Mouse (Mus musculus): Measurements from ENCODE around the gene Fam43b. TPM values are rescaled to one million over a fixed set of nuclear protein-coding genes. Genes with fewer than 3 reads are reported as not detected.

The Fam43b gene
- polyA plus RNA-seq, 1 experiment from 2014 or later: 0.40 TPM

DNA sequence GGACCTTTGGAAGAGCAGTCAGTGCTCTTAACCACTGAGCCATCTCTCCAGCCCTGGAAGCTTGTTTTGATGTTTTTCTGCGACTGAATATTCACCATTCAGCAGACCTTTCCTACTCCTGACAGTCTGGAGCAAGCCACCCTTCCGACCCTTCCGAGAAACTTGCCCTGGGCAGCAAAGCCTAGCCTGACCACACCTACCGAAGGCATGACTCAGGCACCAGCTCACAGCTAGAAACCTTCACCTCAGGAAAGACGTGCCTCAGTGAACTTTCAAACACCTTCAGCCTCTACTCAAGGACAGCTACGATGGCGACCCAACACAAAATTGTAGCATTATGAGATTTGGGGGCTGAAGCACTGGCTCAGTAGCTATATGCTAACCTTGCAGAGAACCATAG lies 33.4 kb downstream of the Fam43b start:
- Histone ChIP-seq H3K9me3 (no peaks in the 10 kb centered on the region), H3K9ac (no peak overlapping the region), H3K4me1 (peaks cover 5% of the 10 kb centered on the region; the same call in 1 of the 2 replicates), H3K27ac (no peak overlapping the region), H3K4me3 (no peak overlapping the region), H3K36me3 (no peaks in the 10 kb centered on the region), H3K4me2 (replicated peaks) (no peak overlapping the region), H3K27me3 (peaks cover 43% of the 10 kb centered on the region)
- WGBS: 78% methylated on average over 7 of the region's 7 CpGs
- ATAC-seq (ENCODE audit: insufficient number of reproducible peaks, insufficient read depth, low FRiP score, low TSS enrichment): no peak

GRCm38 (mm10) chr4:138361370-138361821 lies 34.9 kb downstream of the Fam43b start:
- H3K4me3 ChIP-seq: no peak overlapping the region
- H3K36me3 ChIP-seq: no peaks in the 10 kb centered on the region
- H3K27me3 ChIP-seq: peaks cover 29% of the 10 kb centered on the region; the same call in 1 of the 2 replicates
- no peaks in the 10 kb centered on the region for H3K9me3 ChIP-seq
- no peak overlapping the region for H3K9ac ChIP-seq
- H3K4me1 ChIP-seq: no peaks in the 10 kb centered on the region
- no peak overlapping the region for H3K4me2 ChIP-seq (replicated peaks)
- H3K27ac ChIP-seq: no peak overlapping the region
- 8% methylated on average over 11 of the region's 11 CpGs for WGBS
- no peak for ATAC-seq (ENCODE audit: insufficient number of reproducible peaks, insufficient read depth, low FRiP score, low TSS enrichment)

GRCm38 (mm10) chr4:138358176-138358575 lies 38.2 kb downstream of the Fam43b start:
- Histone ChIP-seq H3K4me3 (no peak overlapping the region), H3K9me3 (no peaks in the 10 kb centered on the region), H3K4me2 (replicated peaks) (no peak overlapping the region), H3K9ac (no peak overlapping the region), H3K27ac (no peak overlapping the region), H3K4me1 (no peaks in the 10 kb centered on the region), H3K36me3 (no peaks in the 10 kb centered on the region), H3K27me3 (peaks cover 20% of the 10 kb centered on the region; the same call in 1 of the 2 replicates)
- WGBS: 75% methylated on average over 3 of the region's 3 CpGs
- ATAC-seq (ENCODE audit: insufficient number of reproducible peaks, insufficient read depth, low FRiP score, low TSS enrichment): no peak

DNA sequence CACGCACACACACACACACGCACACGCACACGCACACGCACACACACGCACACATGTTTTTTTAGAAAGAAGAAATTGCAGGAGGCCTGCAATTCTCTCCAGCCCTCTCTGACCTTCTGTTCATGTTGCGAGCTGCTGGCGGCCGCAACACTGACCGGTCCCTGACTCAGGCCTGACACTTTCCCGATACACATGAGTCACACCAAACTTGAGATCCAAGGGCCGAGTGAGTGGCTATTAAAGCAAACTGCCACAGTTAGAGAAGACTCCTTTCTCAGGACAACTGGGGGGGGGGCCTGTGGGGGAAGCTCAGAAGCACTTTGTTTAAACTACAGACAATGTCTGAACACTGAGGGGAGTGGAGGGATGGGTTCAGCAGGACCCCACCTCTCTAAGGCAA lies 39.8 kb downstream of the Fam43b start:
- Histone ChIP-seq H3K27me3 (peaks cover 13% of the 10 kb centered on the region; the same call in 1 of the 2 replicates), H3K4me3 (no peak overlapping the region), H3K4me1 (no peaks in the 10 kb centered on the region), H3K4me2 (replicated peaks) (no peak overlapping the region), H3K9ac (no peak overlapping the region), H3K27ac (no peak overlapping the region), H3K36me3 (no peaks in the 10 kb centered on the region), H3K9me3 (no peaks in the 10 kb centered on the region)
- no peak for ATAC-seq (ENCODE audit: insufficient number of reproducible peaks, insufficient read depth, low FRiP score, low TSS enrichment)
- WGBS: 93% methylated on average over 12 of the region's 12 CpGs

DNA sequence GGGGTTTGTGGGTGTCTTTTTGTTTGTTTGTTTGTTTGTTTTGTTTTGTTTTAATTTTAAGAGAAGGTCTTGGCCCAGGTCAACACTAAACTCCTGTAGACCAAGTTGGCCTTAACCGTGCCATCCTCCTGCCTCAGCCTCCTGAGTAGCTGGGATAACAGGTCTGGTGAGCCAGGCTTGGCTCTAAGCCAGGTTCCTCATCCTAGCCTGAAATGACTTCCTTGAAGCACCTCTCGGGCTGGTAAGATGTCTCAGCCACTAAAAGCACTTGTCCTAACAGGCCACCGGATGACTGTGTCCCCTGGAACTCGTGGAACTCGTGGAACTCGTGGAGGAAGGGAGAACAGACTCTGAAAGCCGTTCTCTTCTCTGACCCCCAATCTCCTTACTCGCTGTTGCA lies 40.2 kb downstream of the Fam43b start:
- Histone ChIP-seq H3K4me3 (no peak overlapping the region), H3K9ac (no peak overlapping the region), H3K36me3 (no peaks in the 10 kb centered on the region), H3K4me2 (replicated peaks) (no peak overlapping the region), H3K4me1 (no peaks in the 10 kb centered on the region), H3K27ac (no peak overlapping the region), H3K9me3 (no peaks in the 10 kb centered on the region), H3K27me3 (peaks cover 9% of the 10 kb centered on the region; the same call in 1 of the 2 replicates)
- ATAC-seq (ENCODE audit: insufficient number of reproducible peaks, insufficient read depth, low FRiP score, low TSS enrichment): no peak
- 83% methylated on average over 8 of the region's 8 CpGs for WGBS

GRCm38 (mm10) chr4:138355496-138355895 lies 40.8 kb downstream of the Fam43b start:
- WGBS: 87% methylated on average over 2 of the region's 2 CpGs
- no peak overlapping the region for H3K9ac ChIP-seq

GRCm38 (mm10) chr4:138353438-138354171 lies 42.7 kb downstream of the Fam43b start:
- Histone ChIP-seq H3K4me3 (no peak overlapping the region), H3K9ac (no peak overlapping the region), H3K27ac (no peak overlapping the region), H3K9me3 (no peaks in the 10 kb centered on the region), H3K36me3 (no peaks in the 10 kb centered on the region), H3K4me2 (replicated peaks) (no peak overlapping the region), H3K4me1 (no peaks in the 10 kb centered on the region), H3K27me3 (no peaks in the 10 kb centered on the region)
- 78% methylated on average over 10 of the region's 10 CpGs for WGBS
- no peak for ATAC-seq (ENCODE audit: insufficient number of reproducible peaks, insufficient read depth, low FRiP score, low TSS enrichment)

More at GRCm38 (mm10) chr4:138355496-138355895, 40.8 kb downstream of the Fam43b start:
- no peak overlapping the region for H3K4me3 ChIP-seq
- no peaks in the 10 kb centered on the region for H3K4me1 ChIP-seq
- no peak for ATAC-seq (ENCODE audit: insufficient number of reproducible peaks, insufficient read depth, low FRiP score, low TSS enrichment)
- H3K36me3 ChIP-seq: no peaks in the 10 kb centered on the region
- no peak overlapping the region for H3K27ac ChIP-seq
- no peaks in the 10 kb centered on the region for H3K9me3 ChIP-seq
- peaks cover 4% of the 10 kb centered on the region; the same call in 1 of the 2 replicates for H3K27me3 ChIP-seq
- H3K4me2 ChIP-seq (replicated peaks): no peak overlapping the region

DNA sequence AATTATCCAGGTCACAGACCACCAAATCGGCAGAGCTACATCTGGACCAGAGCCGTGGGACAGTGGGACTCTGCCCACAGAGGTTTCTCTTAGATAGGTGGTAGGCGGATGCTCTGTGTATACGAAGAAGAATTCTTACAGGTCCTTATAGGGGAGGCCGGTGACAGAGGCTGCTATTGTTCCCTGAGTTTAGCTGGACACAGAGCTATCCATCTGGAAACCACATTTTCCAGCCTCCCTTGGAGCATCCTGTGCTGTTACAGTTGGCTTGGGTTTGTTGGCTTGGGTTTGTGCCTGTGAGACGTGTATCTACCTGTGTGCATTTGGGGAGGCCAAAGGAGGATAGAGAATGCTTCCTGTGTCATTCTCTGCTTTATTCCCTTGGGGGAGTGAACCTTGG lies 43.6 kb downstream of the Fam43b start:
- no peaks in the 10 kb centered on the region for H3K4me1 ChIP-seq
- H3K9ac ChIP-seq: no peak overlapping the region
- no peak overlapping the region for H3K4me3 ChIP-seq
- no peak overlapping the region for H3K27ac ChIP-seq
- no peaks in the 10 kb centered on the region for H3K27me3 ChIP-seq
- ATAC-seq (ENCODE audit: insufficient number of reproducible peaks, insufficient read depth, low FRiP score, low TSS enrichment): no peak
- no peaks in the 10 kb centered on the region for H3K36me3 ChIP-seq
- WGBS: 66% methylated on average over 6 of the region's 6 CpGs
- H3K9me3 ChIP-seq: no peaks in the 10 kb centered on the region
- H3K4me2 ChIP-seq (replicated peaks): no peak overlapping the region

DNA sequence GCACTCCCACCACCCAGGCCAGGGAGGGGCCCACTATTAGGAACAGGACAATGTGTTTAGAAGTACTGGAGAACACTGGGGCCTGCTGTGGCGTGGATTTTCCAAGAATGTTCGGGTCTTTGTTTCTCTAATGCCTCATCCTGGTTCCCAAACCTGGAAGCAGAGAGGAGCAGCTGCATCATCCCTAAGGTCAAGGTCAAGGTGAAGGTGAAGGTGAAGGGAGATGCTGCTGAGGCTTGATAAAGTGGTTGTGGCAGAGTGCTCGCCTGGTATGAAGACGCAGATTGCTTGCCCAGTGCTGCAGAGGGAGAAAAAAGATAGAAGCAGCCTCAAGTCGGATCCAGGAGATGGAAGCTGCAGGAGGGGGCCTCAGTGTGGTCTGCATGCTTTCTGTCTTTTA lies 44.5 kb downstream of the Fam43b start:
- ATAC-seq (ENCODE audit: insufficient number of reproducible peaks, insufficient read depth, low FRiP score, low TSS enrichment): no peak
- WGBS: 82% methylated on average over 5 of the region's 5 CpGs
- H3K27ac ChIP-seq: no peak overlapping the region

DNA sequence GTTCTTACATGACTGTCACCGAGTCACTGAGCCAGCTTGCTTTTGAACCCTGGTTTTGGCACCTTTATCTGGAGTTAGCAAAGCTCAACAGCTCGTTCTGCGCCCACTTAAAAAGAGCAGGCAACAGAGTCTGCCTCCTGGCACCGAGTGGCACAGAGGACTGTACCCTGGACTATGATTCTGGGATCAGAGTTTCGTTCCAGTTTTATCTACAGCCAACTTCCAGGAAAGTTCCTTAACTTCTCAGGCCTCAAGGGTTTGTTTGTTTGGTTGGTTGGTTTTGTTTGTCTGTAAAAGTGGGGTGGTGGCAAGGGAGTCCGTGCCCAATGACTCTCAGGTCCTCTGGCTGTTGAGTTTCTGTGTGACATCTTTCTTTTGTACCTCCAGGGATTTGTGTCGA lies 47.6 kb downstream of the Fam43b start:
- WGBS: 74% methylated on average over 7 of the region's 7 CpGs
- no peaks in the 10 kb centered on the region for H3K4me1 ChIP-seq
- no peak overlapping the region for H3K27ac ChIP-seq
- no peaks in the 10 kb centered on the region for H3K36me3 ChIP-seq
- H3K4me3 ChIP-seq: no peak overlapping the region
- H3K9me3 ChIP-seq: no peaks in the 10 kb centered on the region
- H3K4me2 ChIP-seq (replicated peaks): no peak overlapping the region
- no peak overlapping the region for H3K9ac ChIP-seq
- H3K27me3 ChIP-seq: no peaks in the 10 kb centered on the region
- no peak for ATAC-seq (ENCODE audit: insufficient number of reproducible peaks, insufficient read depth, low FRiP score, low TSS enrichment)

More for the DNA sequence above, 44.5 kb downstream of the Fam43b start:
- Histone ChIP-seq H3K9ac (no peak overlapping the region), H3K36me3 (no peaks in the 10 kb centered on the region), H3K9me3 (no peaks in the 10 kb centered on the region), H3K4me2 (replicated peaks) (no peak overlapping the region), H3K27me3 (no peaks in the 10 kb centered on the region), H3K4me3 (no peak overlapping the region), H3K4me1 (no peaks in the 10 kb centered on the region)

GRCm38 (mm10) chr4:138347280-138347679 lies 49.0 kb downstream of the Fam43b start:
- ATAC-seq (ENCODE audit: insufficient number of reproducible peaks, insufficient read depth, low FRiP score, low TSS enrichment): no peak
- no peak overlapping the region for H3K4me2 ChIP-seq (replicated peaks)
- H3K27ac ChIP-seq: no peak overlapping the region
- WGBS: 76% methylated on average over 1 of the region's 1 CpGs
- H3K9me3 ChIP-seq: no peaks in the 10 kb centered on the region
- no peak overlapping the region for H3K9ac ChIP-seq
- no peaks in the 10 kb centered on the region for H3K27me3 ChIP-seq
- no peak overlapping the region for H3K4me3 ChIP-seq
- H3K4me1 ChIP-seq: no peaks in the 10 kb centered on the region
- no peaks in the 10 kb centered on the region for H3K36me3 ChIP-seq

- no peak overlapping the region for H3K4me3 ChIP-seq
- no peak for ATAC-seq (ENCODE audit: insufficient number of reproducible peaks, insufficient read depth, low FRiP score, low TSS enrichment)
- 79% methylated on average over 9 of the region's 9 CpGs for WGBS
- H3K9ac ChIP-seq: no peak overlapping the region
- no peak overlapping the region for H3K4me2 ChIP-seq (replicated peaks)
- no peaks in the 10 kb centered on the region for H3K4me1 ChIP-seq
- H3K36me3 ChIP-seq: no peaks in the 10 kb centered on the region
- no peaks in the 10 kb centered on the region for H3K27me3 ChIP-seq
- no peak overlapping the region for H3K27ac ChIP-seq
- H3K9me3 ChIP-seq: no peaks in the 10 kb centered on the region
Measured at GRCm38 (mm10) chr4:138344891-138345545, 51.3 kb downstream of the Fam43b start.
